Mouse (Mus musculus) cerebellum, adult 2 months (tissue): Measurements from ENCODE around the gene Amt.

Source experiments
- CTCF ChIP-seq: fragments of 200-500 bp; IDR thresholded peaks from 2 replicates; pipeline ENCODE4 v1.5.1; 2011; ENCODE audit warnings: low read depth, mild to moderate bottlenecking, control low read depth, low read length, moderate library complexity, borderline replicate concordance; ENCODE audit not compliant: insufficient read depth
- POLR2A ChIP-seq: fragments of 200-500 bp; IDR thresholded peaks from 2 replicates; pipeline ENCODE4 v1.6.1; 2011; ENCODE audit warnings: low read length, control low read depth, borderline replicate concordance; ENCODE audit not compliant: insufficient read depth

GRCm38 (mm10) chr9:108262494-108263049 lies 34.1 kb upstream of the Amt start:
- TF ChIP-seq CTCF (no peak), POLR2A (no peak)
